Mouse (Mus musculus) heart, postnatal 0 days (tissue): ENCODE measurements at regions not wholly inside any gene's neighbourhood (a gene's known extent, or its start where the extent isn't known, plus 50 kb on each side); places are given as distances from the start of the nearest gene placed in this dataset.
A peak's percentile ranks its signal among the peaks of the same experiment; 100 is the strongest.

Experiments used
- CTCF ChIP-seq: IDR thresholded peaks from 2 replicates; pipeline ENCODE4 v1.5.1; 2016; ENCODE audit warnings: antibody characterized with exemption, control low read depth, low read depth
- EP300 ChIP-seq: IDR thresholded peaks from 2 replicates; pipeline ENCODE4 v1.6.1; 2016; ENCODE audit warnings: antibody characterized with exemption, low read depth

GRCm38 (mm10) chr2:101472449-101473115 lies 151.9 kb upstream of the Rag2 start:
- TF ChIP-seq CTCF (peak; percentile 97), EP300 (no peak)
